Mouse (Mus musculus) common myeloid progenitor, adult 5-6 weeks (primary cell): ENCODE results near the gene Cemip. TPM values are rescaled to one million over a fixed set of nuclear protein-coding genes. Genes with fewer than 3 reads are reported as not detected.
A peak's percentile ranks its signal among the peaks of the same experiment; 100 is the strongest.
"Not testable (repeated sequence)": the region's sequence is repeated elsewhere in the genome, so short reads cannot be mapped to it uniquely, and the experiment has no call there.

Experiments used
- ATAC-seq: replicated peaks from 2 replicates; pipeline ENCODE4 v1.8.0; 2016; ENCODE audit warnings: low read depth, mild to moderate bottlenecking, moderate TSS enrichment, inconsistent platforms; ENCODE audit not compliant: poor library complexity, severe bottlenecking
- total RNA-seq: library from RNA; stranded (forward); fragments of 200-1000, 187-1606 nt; gene quantifications from 2 replicates; pipeline ENCODE4 v1.2.3, GENCODE M21; 2017

The Cemip gene
- total RNA-seq, 1 experiment from 2014 or later, result not detected

GRCm38 (mm10) chr7:83902296-83903145 lies 183.8 kb downstream of the Cemip start:
- no peak for ATAC-seq

GRCm38 (mm10) chr7:83901425-83901824 lies 184.9 kb downstream of the Cemip start:
- ATAC-seq, result no peak

- ATAC-seq, result no peak
These were observed 185.8 kb downstream of the Cemip start for GRCm38 (mm10) chr7:83900519-83900918.

- peak; percentile 68 for ATAC-seq
These were observed 188.0 kb downstream of the Cemip start for GRCm38 (mm10) chr7:83898267-83898666.

GRCm38 (mm10) chr7:83896077-83896740 lies 190.1 kb downstream of the Cemip start:
- no peak for ATAC-seq

- no peak for ATAC-seq
These were observed 192.0 kb downstream of the Cemip start for GRCm38 (mm10) chr7:83894348-83894747.

- ATAC-seq, result no peak
These were observed 194.0 kb downstream of the Cemip start for GRCm38 (mm10) chr7:83892333-83892669.

GRCm38 (mm10) chr7:83891433-83892332 lies 194.6 kb downstream of the Cemip start:
- ATAC-seq, result peak; percentile 87

GRCm38 (mm10) chr7:83889946-83890345 lies 196.4 kb downstream of the Cemip start:
- not testable (repeated sequence) for ATAC-seq

- ATAC-seq, result no peak
These were observed 196.9 kb downstream of the Cemip start for GRCm38 (mm10) chr7:83889383-83889782.

- ATAC-seq, result no peak
These were observed 199.8 kb downstream of the Cemip start for GRCm38 (mm10) chr7:83886366-83887129.

GRCm38 (mm10) chr7:83885835-83886234 lies 200.5 kb downstream of the Cemip start:
- ATAC-seq, result no peak; the same call in 1 of the 2 replicates

GRCm38 (mm10) chr7:83884921-83885532 lies 201.3 kb downstream of the Cemip start:
- peak; percentile 19; the same call in 1 of the 2 replicates for ATAC-seq

- ATAC-seq, result peak; percentile 71
These were observed 202.2 kb downstream of the Cemip start, which contains the start of the genes Tlnrd1 and Mesd for GRCm38 (mm10) chr7:83884021-83884658. Gene Tlnrd1, minus strand, starts transcription at chr7:83884305. Gene Mesd, plus strand, starts transcription at chr7:83884466.

GRCm38 (mm10) chr7:83883276-83884020 lies 202.9 kb downstream of the Cemip start:
- ATAC-seq, result peak; percentile 12
